In the genomic region with DNA sequence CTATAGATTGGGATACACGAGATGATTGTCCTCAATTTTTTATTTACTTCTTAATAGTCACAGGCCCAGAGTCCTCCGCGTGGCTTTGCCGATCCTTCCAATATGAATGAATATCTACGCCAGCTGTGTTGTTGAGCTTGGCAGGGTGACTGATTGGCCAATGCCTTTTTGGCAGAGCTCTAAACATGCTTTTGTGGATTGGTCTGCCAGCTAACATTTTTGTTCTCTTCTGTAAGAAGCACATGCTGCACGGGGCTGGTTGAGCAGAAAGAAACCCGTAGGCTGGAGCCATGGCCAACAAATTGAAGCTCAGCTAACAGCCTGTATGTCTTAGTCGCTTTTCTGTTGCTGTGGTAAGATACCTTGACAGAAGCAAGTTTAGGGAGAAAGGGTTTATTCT, we compare ENCODE assay signal across 12 mouse cellular contexts. TPM values are rescaled to one million over a fixed set of nuclear protein-coding genes. Genes with fewer than 3 reads are reported as not detected.
DNase-seq lines count a peak whose midpoint lies in the region; ATAC-seq lines count a peak whose summit lies in the region.
"Had no signal": no experiment of that assay in that cellular context is flagged by ENCODE, and none has a peak within 500 bp of the region (broad histone marks: within the 10 kb centered on the region; RNA-seq: fewer than 3 reads in every experiment).

No protein-coding gene starts in this region.

- 92% methylated on average over 8 of the region's 8 CpGs for WGBS in kidney, embryonic 16.5 days
- 90% methylated on average over 8 of the region's 8 CpGs for WGBS in midbrain, embryonic 14.5 days

- H3K4me1 ChIP-seq in kidney, embryonic 16.5 days (ENCODE audit: insufficient read depth, low read length): no peaks in the 10 kb centered on the region
- no peaks in the 10 kb centered on the region for H3K4me1 ChIP-seq in midbrain, embryonic 14.5 days (ENCODE audit: control insufficient read depth, insufficient read depth, low read length)
- H3K4me1 ChIP-seq: midbrain, embryonic 15.5 days had no signal

- H3K27ac ChIP-seq in kidney, embryonic 16.5 days (ENCODE audit: low read length): no peak overlapping the region
- no peak overlapping the region for H3K27ac ChIP-seq in midbrain, embryonic 14.5 days (replicated peaks; ENCODE audit: low read depth, low read length)
- H3K27ac ChIP-seq: midbrain, embryonic 15.5 days had no signal

- no peaks in the 10 kb centered on the region for H3K9me3 ChIP-seq in kidney, embryonic 16.5 days (ENCODE audit: low read length)
- H3K9me3 ChIP-seq in midbrain, embryonic 14.5 days (ENCODE audit: control insufficient read depth, low read length): no peaks in the 10 kb centered on the region
- H3K9me3 ChIP-seq: midbrain, embryonic 15.5 days had no signal

- H3K27me3 ChIP-seq in kidney, embryonic 16.5 days (ENCODE audit: insufficient read depth, low read length): no peaks in the 10 kb centered on the region
- H3K27me3 ChIP-seq in midbrain, embryonic 14.5 days (ENCODE audit: control insufficient read depth, insufficient read depth, low read length): no peaks in the 10 kb centered on the region
- H3K27me3 ChIP-seq: midbrain, embryonic 15.5 days had no signal

- H3K4me3 ChIP-seq in kidney, embryonic 16.5 days (ENCODE audit: low read length): no peak overlapping the region
- no peak overlapping the region for H3K4me3 ChIP-seq in midbrain, embryonic 14.5 days (replicated peaks; ENCODE audit: low read depth, low read length)
- H3K4me3 ChIP-seq: midbrain, embryonic 15.5 days had no signal

- no peak overlapping the region for H3K4me2 ChIP-seq in kidney, embryonic 16.5 days (replicated peaks; ENCODE audit: low read depth, low read length)
- no peak overlapping the region for H3K4me2 ChIP-seq in midbrain, embryonic 14.5 days (ENCODE audit: low read length)
- H3K4me2 ChIP-seq: midbrain, embryonic 15.5 days had no signal

- H3K9ac ChIP-seq in kidney, embryonic 16.5 days (replicated peaks; ENCODE audit: low read length): no peak overlapping the region
- no peak overlapping the region for H3K9ac ChIP-seq in midbrain, embryonic 14.5 days (replicated peaks; ENCODE audit: low read length)
- H3K9ac ChIP-seq: midbrain, embryonic 15.5 days had no signal

- peak; percentile 44 for DNase-seq in adrenal gland, postnatal 10 days
- no peak for DNase-seq in adrenal gland, adult (ENCODE audit: inconsistent age in 2 of 2, low spot score in 1 of 2)
- DNase-seq in kidney, postnatal 10 days: peak; percentile 16
- DNase-seq in gonadal fat pad, adult 2 months (ENCODE audit: low read depth): peak; percentile 68
- peak; percentile 38 for DNase-seq in lung, postnatal 14 days
- no peak for DNase-seq in ovary, adult 18-20 months (ENCODE audit: low spot score)
- no peak for DNase-seq in midbrain, embryonic 14.5 days
- DNase-seq: layer of hippocampus, adult 9-11 months; left cerebral cortex, postnatal 4 days; thymus, postnatal 14 days had no signal

- H3K36me3 ChIP-seq in kidney, embryonic 16.5 days (ENCODE audit: insufficient read depth, low read length): no peaks in the 10 kb centered on the region
- no peaks in the 10 kb centered on the region for H3K36me3 ChIP-seq in midbrain, embryonic 14.5 days (ENCODE audit: control insufficient read depth, insufficient read depth, low read length)
- H3K36me3 ChIP-seq: midbrain, embryonic 15.5 days had no signal

- no peak for ATAC-seq in kidney, embryonic 16.5 days (ENCODE audit: low FRiP score, low TSS enrichment)
- ATAC-seq in midbrain, embryonic 14.5 days (ENCODE audit: low FRiP score, low TSS enrichment): no peak
- ATAC-seq: midbrain, embryonic 15.5 days had no signal

RNA-seq across cellular contexts. Expression of gene Uqcrfs1, which starts 20.2 kb away (rescaled TPM):
- 100 to 1,000 TPM; 621 to 635 TPM for total RNA-seq in adrenal gland, postnatal 10 days (2021)
- polyA plus RNA-seq in kidney, embryonic 16.5 days (2015; fragmentation: Nextera tagmentation; extraction: Ambion mirVana): 312 and 338 TPM in 2 replicates
- polyA plus RNA-seq in gonadal fat pad, adult 2 months (2012; rRNA removed): 123 and 126 TPM in 2 replicates
- polyA plus RNA-seq in midbrain, embryonic 14.5 days (2014; fragmentation: Nextera tagmentation; extraction: Ambion mirVana): 302 TPM in 2 replicates

Comparison
In these comparisons a context has a peak if more than half of its experiments do, and no peak if none do; other contexts are left out.
1. DNase-seq: peak in adrenal gland, postnatal 10 days (single experiment), kidney, postnatal 10 days (single experiment), gonadal fat pad, adult 2 months (single experiment) and lung, postnatal 14 days (single experiment); none in adrenal gland, adult (0 of 2), ovary, adult 18-20 months (single experiment) and midbrain, embryonic 14.5 days (single experiment).